Mouse (Mus musculus): ENCODE results near the gene Sec16a.
A peak's percentile ranks its signal among the peaks of the same experiment; 100 is the strongest.

Gene Sec16a

DNA sequence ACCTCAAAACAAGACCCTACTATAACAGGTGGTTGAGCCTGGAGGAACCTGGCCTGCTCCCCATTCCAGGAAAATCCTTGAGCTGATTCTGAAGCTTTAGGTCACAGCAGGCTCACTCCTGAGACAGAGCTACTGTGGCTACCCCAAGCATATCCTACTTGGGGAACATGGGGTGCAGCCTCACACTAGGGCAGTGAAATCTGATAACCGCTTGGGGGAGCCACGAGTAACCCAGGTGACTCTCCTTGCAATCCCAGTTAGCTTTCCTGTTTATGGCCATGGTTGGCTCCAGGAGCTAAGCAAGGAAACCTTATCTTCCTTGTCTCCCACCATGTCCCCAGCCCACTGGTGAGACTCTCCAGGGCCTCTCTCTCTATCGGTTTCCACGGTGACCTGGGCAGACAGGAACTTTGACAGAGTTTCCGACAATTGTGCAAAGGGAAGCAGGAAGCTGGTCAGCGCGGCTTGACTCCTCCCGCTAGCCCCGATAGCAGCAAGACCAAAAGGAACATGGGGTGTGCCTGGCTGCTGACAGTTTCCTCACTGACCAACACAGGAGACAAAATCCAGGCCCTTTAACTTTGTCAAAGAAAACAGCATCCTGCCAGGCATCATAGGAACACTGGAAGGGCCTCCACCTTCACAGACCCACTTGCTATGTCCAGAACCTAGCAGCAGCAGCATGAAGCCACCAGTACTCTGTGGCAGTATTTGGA lies 29.9 kb upstream of the Sec16a start:
- no peak for DNase-seq (ENCODE audit: inconsistent ontology term)

DNA sequence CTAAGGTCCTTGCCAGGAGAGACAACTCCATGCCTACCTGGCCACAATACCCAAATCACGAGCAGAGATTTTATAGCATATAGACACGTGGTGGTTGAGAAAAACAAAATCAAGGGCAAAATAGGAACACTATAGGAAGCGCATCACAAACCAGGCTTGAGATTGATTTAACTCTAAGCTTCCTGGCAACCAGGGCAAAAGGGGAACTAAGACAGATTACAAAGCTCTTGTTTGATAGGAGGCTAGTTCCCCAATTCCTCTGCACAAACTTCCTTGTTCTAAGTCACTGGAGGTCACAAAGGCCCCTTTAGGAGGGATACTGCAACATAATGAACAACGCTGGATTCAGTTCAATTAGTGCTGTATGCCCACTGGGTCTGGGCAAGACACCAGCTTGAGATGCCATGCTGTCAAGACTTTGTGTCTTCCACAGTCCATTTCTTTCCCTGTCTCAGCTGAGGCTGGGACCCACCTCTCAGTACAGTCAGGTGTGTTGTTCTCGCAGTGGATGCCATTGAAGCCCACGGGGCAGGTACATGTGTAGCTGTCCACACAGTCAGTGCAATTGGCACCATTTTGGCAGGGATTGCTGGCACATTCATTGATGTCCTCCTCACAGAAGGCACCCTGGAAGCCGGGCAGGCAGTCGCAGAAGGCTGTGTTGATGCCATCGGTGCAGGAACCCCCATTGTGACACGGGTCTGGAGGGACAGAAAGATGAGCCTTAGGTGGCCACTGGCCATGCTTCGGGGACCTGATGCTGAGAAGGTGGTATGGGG lies 27.5 kb upstream of the Sec16a start:
- no peak for DNase-seq (ENCODE audit: inconsistent ontology term)

DNA sequence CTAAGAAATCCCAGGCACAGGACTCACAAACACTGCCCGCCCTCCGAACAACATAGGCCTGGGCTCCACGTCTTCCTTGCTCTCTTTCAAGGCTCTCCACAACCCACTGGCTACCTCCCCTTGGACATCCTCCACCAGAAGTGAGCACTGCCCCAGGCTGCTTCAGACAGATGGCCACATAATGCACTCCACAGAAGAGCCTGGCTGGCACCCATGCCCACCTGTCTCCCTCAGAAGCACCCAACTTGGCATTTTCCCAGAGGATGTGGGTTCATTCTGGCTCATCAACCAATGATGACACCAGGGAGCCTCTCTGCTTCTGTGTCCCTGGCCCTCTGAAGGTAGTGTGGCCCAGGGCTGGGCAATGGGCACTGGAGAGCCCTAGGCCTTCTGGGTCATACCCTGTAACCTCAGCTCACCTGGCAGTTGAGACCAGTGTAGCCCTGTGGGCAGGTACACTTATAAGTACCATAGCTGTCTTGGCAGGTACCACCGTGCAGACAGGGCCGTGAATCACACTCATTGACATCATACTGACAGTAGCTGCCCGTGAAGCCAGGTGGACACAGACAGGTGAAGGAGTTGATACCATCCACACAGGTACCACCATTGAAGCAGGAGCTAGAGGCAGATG lies 26.8 kb upstream of the Sec16a start:
- no peak for DNase-seq (ENCODE audit: inconsistent ontology term)

DNA sequence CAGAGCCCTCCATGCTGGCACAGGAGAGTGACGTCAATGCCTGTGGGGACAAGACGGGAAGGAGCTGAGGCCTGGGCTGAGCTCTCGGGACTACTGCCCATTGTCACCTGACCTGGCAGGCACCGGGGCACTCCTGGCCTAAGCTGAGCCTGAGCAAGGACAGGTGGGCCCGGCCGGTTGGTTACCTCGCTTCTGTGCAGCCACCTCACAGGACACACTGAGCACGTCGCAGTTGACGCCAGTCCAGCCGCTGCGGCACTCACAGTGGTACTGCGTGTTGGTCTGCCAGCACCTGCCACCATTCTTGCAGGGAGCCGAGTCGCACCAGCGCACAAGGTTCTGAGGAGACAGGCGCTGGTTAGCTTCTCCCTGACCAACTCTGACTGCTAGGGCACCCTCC lies 26.0 kb upstream of the Sec16a start:
- no peak for DNase-seq (ENCODE audit: inconsistent ontology term)

DNA sequence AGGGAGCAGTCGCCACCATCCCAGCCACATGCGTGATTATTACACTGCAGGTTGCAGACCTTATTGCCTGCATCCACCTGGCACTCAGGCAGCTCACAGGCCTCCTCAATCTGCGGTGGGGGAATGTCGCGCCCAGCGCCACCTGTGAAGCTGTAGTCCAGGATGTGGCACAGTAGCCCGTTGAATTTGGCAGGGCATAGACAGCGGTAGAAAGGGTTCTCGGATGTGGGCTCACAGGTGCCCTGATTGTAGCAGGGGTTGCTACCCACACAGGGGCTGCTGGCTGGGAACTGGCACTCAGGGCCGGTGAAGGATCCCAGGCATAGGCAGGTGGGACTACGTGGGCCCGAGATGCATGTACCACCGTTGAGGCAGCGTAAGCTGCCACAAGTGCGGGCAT lies 23.4 kb upstream of the Sec16a start:
- no peak for DNase-seq (ENCODE audit: inconsistent ontology term)

DNA sequence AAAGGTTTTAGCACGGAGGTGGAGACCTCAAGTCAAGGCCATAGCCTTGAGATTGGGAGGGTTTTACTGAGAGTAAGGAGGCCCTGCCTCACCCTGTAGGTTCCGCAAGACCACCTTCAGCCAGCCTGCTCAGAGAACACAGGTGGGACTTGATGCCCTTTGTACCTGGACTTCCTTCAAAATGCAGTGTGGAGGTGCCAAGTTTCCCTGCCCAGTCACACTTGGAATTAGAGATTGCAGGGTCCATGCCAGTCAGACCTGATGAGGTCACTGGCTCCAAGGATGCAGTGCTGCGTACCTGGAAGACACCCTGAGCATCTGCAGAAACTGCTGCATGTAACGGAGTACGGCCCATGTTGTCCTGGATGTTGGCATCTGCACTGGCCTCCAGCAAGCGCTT lies 18.4 kb upstream of the Sec16a start:
- no peak for DNase-seq (ENCODE audit: inconsistent ontology term)

DNA sequence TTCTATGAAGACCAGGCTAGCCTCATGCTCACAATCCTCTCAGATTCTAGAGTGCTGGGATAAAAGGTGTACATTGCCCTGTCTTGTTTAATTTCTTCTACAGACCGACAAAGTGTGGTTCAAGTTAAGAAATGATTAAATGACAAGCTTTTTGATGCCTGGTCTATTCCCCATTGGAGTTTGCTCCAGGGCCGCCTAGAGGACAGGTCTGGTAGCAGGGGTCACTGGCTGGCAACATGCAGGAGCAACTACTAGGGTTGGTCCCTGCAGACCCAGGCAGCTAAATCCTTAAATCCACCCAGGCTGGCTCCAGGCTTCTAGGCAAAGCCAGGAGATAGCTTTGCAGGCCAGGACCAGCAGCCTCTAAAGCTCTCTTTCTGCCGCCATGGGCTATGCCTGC lies 18.0 kb upstream of the Sec16a start:
- DNase-seq (ENCODE audit: inconsistent ontology term): no peak

DNA sequence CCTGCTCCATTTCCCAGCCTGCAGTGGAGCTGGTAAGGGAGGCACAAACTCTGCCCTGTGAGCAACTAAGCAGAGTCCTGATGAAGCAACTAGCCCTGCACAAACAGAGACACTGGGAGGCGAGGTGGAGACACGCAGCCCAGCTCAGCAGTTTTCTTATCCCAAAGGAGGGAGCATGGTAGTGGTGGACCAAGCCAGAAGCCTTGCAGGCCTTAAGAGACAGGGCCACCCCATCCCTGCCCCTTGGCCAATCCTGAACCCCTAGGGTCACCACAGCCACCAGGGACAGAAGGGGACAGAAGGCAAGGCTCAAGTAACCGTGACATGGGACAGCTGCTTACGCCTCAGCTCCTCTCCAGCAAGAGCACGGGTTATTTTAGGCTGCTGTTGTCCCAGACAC lies 16.7 kb upstream of the Sec16a start:
- no peak for DNase-seq (ENCODE audit: inconsistent ontology term)

DNA sequence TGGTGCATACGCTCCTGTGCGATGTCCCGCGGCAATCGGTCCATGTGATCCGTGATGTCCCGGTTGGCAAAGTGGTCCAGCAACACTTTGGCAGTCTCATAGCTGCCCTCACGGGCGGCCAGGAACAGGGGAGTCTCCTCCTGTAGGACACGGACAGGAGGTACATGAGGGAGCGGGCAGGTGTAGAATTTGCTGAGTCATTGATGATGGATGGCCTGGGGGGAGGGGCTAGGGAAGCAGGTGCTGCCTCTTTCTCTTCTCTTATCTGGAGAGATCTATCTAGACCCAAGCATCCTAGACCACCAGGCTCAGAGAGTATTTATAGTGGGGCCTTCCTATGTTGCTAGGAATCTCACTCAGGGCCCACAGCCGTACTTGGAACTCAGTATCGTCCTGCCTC lies 15.8 kb upstream of the Sec16a start:
- no peak for DNase-seq (ENCODE audit: inconsistent ontology term)

DNA sequence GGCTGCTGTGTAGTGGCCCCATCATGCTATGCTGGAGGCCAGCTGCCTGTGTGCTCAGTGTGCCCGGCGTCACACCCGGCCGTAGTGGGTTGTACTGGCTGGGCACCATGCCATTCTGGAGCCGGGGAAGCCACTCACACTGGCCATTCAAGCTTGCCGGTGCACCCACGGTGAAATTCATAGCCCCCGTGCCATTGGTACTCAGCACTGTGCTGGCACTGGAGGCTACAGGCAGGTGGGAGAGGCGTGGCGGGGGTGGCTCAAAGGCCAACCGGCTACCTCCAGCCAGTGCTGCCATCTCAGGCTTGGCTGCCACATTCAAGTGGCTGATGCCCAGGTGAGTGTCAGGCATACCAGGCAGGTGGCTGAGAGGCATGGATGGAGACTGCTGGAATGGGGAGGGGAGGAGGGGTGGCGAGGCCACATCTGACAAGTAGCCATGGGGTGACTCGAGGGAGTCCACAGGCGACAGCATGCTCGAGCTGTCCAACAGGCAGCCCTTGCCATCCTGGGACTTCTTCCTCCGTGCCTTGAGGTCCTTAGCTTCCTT lies 15.2 kb upstream of the Sec16a start:
- DNase-seq (ENCODE audit: inconsistent ontology term): no peak

DNA sequence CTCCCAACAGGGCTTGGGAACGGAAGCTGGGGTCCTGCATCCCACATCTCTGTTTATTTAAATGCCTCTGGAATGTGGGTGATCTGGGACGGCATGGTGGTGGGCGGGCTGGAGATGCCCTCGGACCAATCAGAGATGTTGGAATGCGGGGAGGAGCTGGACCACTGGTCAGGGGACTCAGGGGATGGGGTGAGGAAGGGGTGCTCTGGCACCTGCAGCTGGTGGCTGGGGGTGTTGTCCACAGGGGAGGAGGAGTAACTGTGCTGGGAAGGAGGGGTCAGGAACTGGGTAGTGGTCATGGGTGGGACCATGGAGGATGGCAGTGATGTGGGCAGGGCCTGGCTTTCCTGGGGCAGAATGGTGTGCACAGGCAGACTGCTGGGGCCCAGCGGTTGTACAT lies 14.5 kb upstream of the Sec16a start:
- DNase-seq (ENCODE audit: inconsistent ontology term): peak; percentile 78

DNA sequence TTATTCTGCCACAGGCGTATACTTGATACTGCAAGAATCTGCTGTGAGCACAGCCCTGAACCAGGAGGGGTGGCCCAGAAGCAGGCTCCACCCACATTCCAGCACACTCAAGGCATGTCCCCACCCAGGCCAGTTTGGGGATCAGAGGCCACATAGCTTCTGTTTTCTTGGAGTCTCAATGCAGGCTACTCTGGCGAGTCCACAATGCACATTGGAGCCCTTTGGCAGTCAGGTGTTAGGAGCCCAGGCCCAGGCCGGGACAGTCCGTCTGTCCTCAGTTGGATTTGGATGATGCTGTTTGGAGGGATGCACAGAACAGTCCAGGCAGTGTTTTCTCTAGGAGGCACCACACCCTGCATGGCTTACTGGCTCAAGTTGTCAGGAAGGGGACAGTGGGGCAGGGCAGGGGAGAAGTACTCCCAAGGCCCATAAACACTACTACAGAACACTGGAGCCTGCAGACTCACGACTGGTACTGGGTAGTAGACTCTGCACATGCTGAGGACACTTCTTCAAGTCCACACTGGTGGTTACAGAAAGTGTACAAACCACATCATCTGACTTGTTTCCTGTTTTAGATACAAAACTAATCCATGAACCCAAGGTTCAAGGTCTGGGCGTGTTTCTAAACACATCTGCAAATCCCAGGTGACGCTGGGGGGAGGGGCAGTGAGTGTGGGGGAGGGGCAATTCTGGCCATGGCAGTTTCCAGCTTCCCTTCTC lies 13.5 kb upstream of the Sec16a start:
- DNase-seq (ENCODE audit: inconsistent ontology term): peak; percentile 73

DNA sequence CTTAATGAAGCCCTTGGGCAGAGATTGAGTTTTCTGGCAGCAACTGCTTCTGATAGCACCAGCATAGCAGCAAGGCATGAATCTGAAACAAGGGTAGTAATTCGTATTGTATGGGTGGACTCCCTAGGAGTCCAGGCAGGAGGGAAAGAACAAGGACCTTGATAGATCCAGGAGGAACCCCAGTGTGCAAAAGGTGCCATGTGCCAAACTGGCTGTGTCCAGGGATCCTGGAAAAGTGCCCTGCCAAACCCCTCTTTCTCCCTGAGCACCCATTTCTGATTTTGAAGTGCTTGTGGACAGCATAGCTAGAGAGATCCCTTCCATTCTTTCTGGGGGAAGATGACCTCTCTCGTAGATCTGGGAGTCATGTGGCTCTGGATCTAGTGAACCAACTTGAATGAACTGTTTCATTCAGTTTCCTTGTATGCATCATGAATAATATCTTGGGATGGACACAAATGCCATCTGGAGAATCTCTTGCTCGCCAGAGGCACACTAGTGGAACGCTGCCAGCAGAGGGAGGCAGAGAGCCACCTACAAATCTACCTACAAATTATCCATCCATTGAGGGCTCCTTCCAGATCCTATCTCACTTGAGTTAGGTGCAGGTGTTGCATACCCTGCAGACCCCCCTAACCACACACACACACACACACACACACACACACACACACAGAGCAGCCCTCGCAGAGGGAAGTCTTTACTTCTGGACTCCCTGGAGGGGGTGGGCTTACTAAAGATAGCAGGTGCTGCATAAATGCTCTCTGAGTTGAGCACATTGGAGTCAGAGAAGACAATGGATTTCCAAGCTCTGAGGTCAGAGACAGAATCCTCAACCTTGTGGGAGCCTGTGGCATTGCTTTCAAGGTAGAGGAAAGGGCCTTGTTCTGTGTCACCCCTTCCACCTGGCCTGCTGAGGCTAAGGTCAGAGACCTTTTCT lies 4.4 kb upstream of the Sec16a start:
- no peak for DNase-seq (ENCODE audit: inconsistent ontology term)

DNA sequence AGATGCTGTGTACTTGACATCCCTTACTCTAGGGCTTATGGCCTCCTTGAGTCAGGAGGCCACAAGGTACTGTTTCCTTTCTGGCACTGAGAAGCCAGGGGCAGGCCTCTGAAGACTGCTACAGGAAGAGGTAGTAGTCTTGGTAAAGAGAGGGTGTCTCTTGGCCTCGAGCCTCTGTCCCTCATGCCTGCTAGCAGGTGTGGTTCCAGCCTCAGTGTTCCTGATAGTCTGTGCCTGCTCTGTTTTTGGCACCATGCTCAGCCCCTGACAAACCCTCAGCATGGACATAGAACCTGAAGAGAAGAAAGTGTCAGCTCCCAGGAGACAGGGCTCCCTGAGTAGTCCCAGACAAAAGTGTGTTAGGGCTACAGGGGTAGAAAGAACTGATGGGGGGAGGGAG lies 2.4 kb upstream of the Sec16a start:
- no peak for DNase-seq (ENCODE audit: inconsistent ontology term)

DNA sequence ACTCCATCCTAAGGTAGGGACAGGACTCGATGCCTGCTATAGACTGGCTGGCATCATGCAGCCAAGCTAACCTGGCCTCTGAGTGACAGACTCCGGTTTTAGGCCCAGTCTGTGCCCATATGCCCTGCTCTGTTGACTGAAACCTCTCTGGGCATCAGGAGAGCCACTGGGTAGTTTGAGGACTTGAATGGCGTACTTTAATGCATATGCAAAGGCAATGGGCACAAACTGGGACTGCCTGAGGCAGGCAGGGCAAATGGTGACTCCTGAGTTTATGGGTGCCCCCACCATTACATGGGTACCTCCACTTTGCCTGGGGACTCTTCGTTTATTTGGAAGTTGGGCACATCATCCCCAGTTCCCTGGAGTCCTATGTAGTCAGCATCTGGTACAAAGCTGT lies 1.7 kb upstream of the Sec16a start:
- DNase-seq (ENCODE audit: inconsistent ontology term): no peak

DNA sequence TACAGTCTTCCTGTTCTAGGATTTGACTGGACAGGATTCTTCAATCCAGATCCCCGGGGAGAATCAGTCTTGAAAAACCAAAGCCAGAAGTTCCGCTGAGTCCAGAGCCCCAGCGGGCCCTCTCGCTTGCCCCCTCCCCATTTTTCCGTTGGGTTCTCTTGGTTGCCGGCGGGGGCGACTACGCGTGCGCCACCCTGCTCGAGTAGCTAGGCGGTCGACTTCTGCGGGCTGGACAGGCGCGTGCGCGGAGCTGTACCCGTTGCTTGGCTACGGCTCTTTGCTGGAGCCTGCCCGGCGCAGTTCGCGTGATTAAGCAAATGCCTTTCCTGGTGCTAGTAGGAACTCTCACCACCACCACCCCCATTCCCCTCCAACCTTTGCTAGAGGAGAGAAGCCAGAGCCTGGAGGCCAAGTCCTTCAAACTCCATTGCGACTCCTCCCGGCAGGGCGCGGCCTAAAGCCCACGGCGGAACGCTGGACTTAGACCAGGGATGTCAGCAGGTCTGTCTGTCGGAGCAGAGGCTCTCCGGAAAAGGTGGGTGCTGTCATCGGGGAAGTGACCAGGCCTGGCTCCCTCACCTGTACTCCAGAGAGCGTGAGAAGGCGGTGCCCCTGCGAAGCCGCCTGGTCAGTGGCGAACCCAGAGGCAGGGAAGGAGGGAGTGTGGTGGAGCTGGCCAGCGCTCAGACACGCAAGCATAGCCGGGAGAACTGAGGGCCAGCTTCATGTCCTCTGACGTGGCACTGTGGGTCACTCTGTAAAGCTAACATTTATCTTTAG lies 840 bp upstream of the Sec16a start:
- DNase-seq (ENCODE audit: inconsistent ontology term): peak; percentile 97

DNA sequence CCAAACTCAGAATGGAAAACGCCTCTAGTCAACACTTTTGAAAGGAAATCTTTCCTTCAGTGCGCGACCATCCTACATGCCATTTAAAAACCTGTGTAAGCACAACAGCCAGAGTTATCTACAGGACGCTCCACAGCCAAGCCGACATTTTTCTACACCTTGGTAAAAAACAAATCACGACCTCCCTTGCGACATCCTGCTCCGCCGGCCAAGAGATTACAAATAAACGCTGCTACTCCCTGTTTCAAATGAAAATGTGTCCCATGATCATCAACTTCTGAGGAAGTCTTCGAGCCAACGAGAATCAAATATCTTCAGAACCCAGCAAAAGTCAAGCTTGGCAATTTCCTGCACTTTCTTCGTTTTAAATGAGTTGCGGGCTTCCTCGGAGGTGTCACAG lies 648 bp downstream of the Sec16a start:
- no peak for DNase-seq (ENCODE audit: inconsistent ontology term)

DNA sequence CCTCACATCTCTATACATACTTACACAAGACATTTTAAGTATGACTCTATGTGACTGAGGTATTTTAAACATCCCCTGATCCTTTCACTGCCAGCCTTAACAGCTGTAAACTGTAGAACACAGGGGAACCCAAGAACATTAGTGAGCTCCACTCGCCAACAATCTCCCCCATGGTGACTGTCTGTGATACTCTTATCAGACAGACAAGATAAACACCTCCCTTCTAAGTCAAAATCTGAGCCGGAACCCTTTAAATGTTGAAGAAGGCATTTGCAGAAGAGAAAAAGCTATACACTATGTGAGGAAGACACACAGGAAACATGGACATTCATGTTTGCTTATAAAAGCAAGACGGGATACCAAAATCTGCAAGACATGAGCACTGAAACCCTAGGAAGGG lies 1.1 kb downstream of the Sec16a start:
- DNase-seq (ENCODE audit: inconsistent ontology term): no peak

DNA sequence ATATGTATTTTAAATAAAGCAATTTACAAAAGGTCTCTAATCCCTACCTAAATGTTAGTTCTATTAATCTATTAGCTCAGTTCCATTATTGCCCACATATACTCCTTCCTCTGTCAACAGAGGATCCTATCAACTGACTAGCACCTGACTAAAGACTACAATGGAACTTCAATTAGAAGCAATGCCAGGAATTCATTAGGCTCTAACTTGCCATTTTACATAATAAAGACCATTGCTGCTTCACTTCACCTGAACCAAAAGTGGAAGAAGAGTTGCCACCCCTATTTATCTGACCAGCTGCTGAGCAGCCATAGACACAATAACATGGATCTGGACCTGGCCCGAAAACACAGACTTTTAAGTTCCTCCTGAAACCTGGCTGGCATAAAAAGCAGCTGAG lies 2.2 kb downstream of the Sec16a start:
- no peak for DNase-seq (ENCODE audit: inconsistent ontology term)

DNA sequence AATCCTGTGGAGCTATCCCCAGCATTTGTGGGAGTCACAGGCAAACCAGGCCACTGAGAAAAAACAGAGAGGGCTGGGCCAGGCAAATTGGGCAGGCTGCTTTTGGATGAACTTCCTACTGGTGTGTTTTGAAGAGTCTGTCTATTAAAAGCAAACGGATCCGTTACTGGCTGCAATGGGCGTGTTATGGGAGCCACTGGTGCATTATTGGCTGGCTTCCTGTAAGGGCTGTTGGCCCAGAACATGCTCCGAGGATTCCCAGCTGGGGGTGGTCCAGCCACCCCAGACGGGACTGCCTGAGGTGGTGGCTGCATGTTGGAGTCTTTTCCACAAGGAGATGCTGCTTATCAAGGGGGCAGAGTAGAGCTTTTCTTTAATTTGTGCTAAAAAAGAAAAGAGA lies 3.3 kb downstream of the Sec16a start:
- DNase-seq (ENCODE audit: inconsistent ontology term): no peak

All from Muller cell, postnatal 12 days (primary cell).